Mouse (Mus musculus) heart, adult 18-20 months (tissue): ENCODE measurements around the gene St3gal2. TPM values are rescaled to one million over a fixed set of nuclear protein-coding genes. Genes with fewer than 3 reads are reported as not detected.
"Not testable (repeated sequence)": the region's sequence is repeated elsewhere in the genome, so short reads cannot be mapped to it uniquely, and the experiment has no call there.

Experiments used
- DNase-seq, 2 experiments: peaks; one replicate each; pipeline ENCODE4 v3.0.0; 2021 to 2022; ENCODE audit warnings: mixed read lengths in 1 of 2
- microRNA-seq, 2 experiments: library from miRNA; unstranded; fragments of <30 nt; microRNA quantifications; one replicate each; pipeline ENCODE4 v1.2.0; 2022
- total RNA-seq, 2 experiments: library from RNA; stranded (reverse); gene quantifications; 2 replicates each; pipeline ENCODE4 v1.2.3; 2021

Gene St3gal2
- total RNA-seq, 2 experiments from 2014 or later: 20.9 to 23.3 TPM

- DNase-seq: peak in 1 of 2 experiments; percentile 6
These were observed 77.1 kb downstream of the St3gal2 start for GRCm38 (mm10) chr8:110996641-110997430.

GRCm38 (mm10) chr8:110997547-110998531 is 78.1 kb downstream of the St3gal2 start, which contains the start of gene Ddx19a:
TSS of gene Ddx19a (minus strand) at chr8:110997800.
- peak; percentile 92 for DNase-seq

GRCm38 (mm10) chr8:111010230-111010991 is 90.7 kb downstream of the St3gal2 start:
- DNase-seq: not testable (repeated sequence)

Small RNA genes lying within 50 kb of the gene (microRNA-seq; reads per million reads assigned to microRNA genes)
- gene Mir3473d: 0 to 1.5 reads per million in 2 experiments

Other genes starting within 250 kb of the St3gal2 start
- gene Mtss1l, start 198.4 kb upstream of the St3gal2 start, total RNA-seq: 10 to 100 TPM; 32.0 to 37.8 TPM
- 1 to 10 TPM; 3.9 to 5.1 TPM for gene Il34, start 114.0 kb upstream of the St3gal2 start, total RNA-seq
- 10 to 100 TPM; 69.4 to 74.8 TPM for gene Cog4, start 73.3 kb upstream of the St3gal2 start, total RNA-seq
- gene Sf3b3, start 73.1 kb upstream of the St3gal2 start, total RNA-seq: 10 to 100 TPM; 36.7 to 37.5 TPM
- gene Fuk, start 17.4 kb upstream of the St3gal2 start, total RNA-seq: 1 to 10 TPM; 5.2 to 5.5 TPM
- gene Ddx19a, start 77.9 kb downstream of the St3gal2 start, total RNA-seq: 10 to 100 TPM; 33.3 to 35.1 TPM
- gene Ddx19b, start 111.8 kb downstream of the St3gal2 start, total RNA-seq: 10 to 100 TPM; 11.3 to 12.6 TPM
- gene Aars, start 113.2 kb downstream of the St3gal2 start, total RNA-seq: 10 to 100 TPM; 31.9 to 33.7 TPM
- gene Exosc6, start 136.4 kb downstream of the St3gal2 start, total RNA-seq: not detected
- 1 to 10 TPM in 1 of 2 experiments, under 1 TPM in 1; 0.72 to 1.2 TPM for gene Clec18a, start 172.5 kb downstream of the St3gal2 start, total RNA-seq
- gene Pdpr, start 174.7 kb downstream of the St3gal2 start, total RNA-seq: 100 to 1,000 TPM; 113 to 125 TPM